Comparison of ENCODE assay signal across 10 mouse cellular contexts in the genomic region with DNA sequence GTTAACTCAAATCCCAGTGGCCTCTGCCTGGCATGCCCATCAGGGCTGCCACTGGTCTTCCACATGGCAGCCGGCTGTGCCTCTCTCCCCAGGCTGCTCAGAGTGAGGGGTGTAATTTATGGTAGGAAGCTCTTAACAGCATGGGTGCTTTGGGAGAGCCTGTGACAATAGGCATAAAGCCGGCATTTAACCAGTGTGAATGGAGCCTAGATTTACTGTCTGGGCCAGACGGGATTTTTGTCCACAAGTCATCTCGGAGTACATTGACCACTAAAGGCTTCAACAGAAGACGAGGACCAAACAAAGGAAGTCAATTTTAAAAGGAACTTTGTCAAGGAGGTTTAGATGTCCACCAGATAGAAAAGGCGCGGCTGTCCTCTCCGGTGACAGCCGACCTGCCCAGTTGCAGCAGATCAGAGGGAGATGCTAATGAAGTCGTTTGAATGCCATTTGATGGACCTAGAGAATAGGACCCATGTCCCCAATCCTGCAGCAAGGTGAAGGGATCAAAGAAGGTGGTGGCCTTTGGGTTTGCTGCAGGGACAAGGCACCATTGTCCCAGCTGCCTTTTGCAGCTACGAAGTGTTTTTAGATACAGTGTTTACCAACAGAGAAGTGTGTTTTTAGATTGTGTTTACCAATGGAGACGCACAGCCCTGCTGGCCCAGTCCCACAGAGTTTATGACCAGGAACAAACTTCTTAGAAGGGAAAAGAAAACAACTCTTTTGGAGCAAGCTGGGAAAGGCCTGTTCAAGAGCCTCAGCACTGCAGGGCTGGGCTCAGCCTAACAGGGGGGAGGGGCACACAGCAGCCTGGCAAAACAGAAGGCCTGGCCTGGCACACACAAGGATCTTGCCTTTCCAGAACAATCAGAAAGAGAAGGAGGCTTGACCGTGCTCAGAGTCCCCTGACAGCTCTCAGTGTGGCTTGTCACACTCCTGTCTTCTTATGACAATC. TPM values are rescaled to one million over a fixed set of nuclear protein-coding genes. Genes with fewer than 3 reads are reported as not detected.
DNase-seq lines count a peak whose midpoint lies in the region; ATAC-seq and TF ChIP-seq lines count a peak whose summit lies in the region.
"Had no signal": no experiment of that assay in that cellular context is flagged by ENCODE, and none has a peak within 500 bp of the region (broad histone marks: within the 10 kb centered on the region; RNA-seq: fewer than 3 reads in every experiment).

No protein-coding gene starts in this region.

- H3K4me2 ChIP-seq in hindbrain, embryonic 16.5 days (ENCODE audit: low read length): no peak overlapping the region
- no peak overlapping the region for H3K4me2 ChIP-seq in limb, embryonic 14.5 days (replicated peaks; ENCODE audit: low read depth, low read length, severe bottlenecking)
- H3K4me2 ChIP-seq: liver, embryonic 15.5 days had no signal

- 34% methylated on average over 13 of the region's 13 CpGs for WGBS in embryonic facial prominence, embryonic 10.5 days
- WGBS in hindbrain, embryonic 16.5 days: 17% methylated on average over 13 of the region's 13 CpGs
- 37% methylated on average over 13 of the region's 13 CpGs for WGBS in limb, embryonic 14.5 days

- intact Hi-C loops in gastrocnemius, postnatal 36 days (cut with DNase I): no loop called here

- H3K36me3 ChIP-seq in embryonic facial prominence, embryonic 10.5 days (replicated peaks): no peaks in the 10 kb centered on the region
- H3K36me3 ChIP-seq in hindbrain, embryonic 16.5 days (ENCODE audit: control insufficient read depth, insufficient read depth, low read length): no peaks in the 10 kb centered on the region
- no peaks in the 10 kb centered on the region for H3K36me3 ChIP-seq in limb, embryonic 14.5 days (ENCODE audit: control insufficient read depth, insufficient read depth, low read length)
- H3K36me3 ChIP-seq: liver, embryonic 15.5 days had no signal

- H3K4me1 ChIP-seq in embryonic facial prominence, embryonic 10.5 days: peaks cover 27% of the 10 kb centered on the region
- no peaks in the 10 kb centered on the region for H3K4me1 ChIP-seq in hindbrain, embryonic 16.5 days (ENCODE audit: control insufficient read depth, insufficient read depth, low read depth, low read length)
- H3K4me1 ChIP-seq in limb, embryonic 14.5 days (ENCODE audit: control insufficient read depth, insufficient read depth, low read length): peaks cover 11% of the 10 kb centered on the region
- H3K4me1 ChIP-seq: liver, embryonic 15.5 days had no signal

- peak; percentile 45; the same call in 1 of the 2 replicates for ATAC-seq in hindbrain, embryonic 16.5 days
- ATAC-seq in limb, embryonic 14.5 days (ENCODE audit: low FRiP score, low read depth): 0 out of 2 replicates have a peak, but pooled peaks have one; percentile 62
- no peak for ATAC-seq in frontal cortex, adult (ENCODE audit: low TSS enrichment)

- TF ChIP-seq POLR2A in limb, embryonic 14.5 days (IDR thresholded peaks at IDR 0.05; ENCODE audit: borderline replicate concordance, extremely low read depth, insufficient read depth, insufficient read length): no peak

- no peaks in the 10 kb centered on the region for H3K9me3 ChIP-seq in embryonic facial prominence, embryonic 10.5 days
- no peaks in the 10 kb centered on the region for H3K9me3 ChIP-seq in hindbrain, embryonic 16.5 days (ENCODE audit: control insufficient read depth, low read length)
- H3K9me3 ChIP-seq in limb, embryonic 14.5 days (ENCODE audit: control insufficient read depth, low read length): no peaks in the 10 kb centered on the region
- H3K9me3 ChIP-seq: liver, embryonic 15.5 days had no signal

- H3K9ac ChIP-seq in hindbrain, embryonic 16.5 days (ENCODE audit: low read depth, low read length): no peak overlapping the region
- H3K9ac ChIP-seq in limb, embryonic 14.5 days (ENCODE audit: low read depth, low read length, severe bottlenecking): no peak overlapping the region
- H3K9ac ChIP-seq: liver, embryonic 15.5 days had no signal

- DNase-seq in gastrocnemius, postnatal 10 days: peak; percentile 36
- DNase-seq in gastrocnemius, postnatal 36 days: no peak
- peak; percentile 61 for DNase-seq in embryonic facial prominence, embryonic 10.5 days (ENCODE audit: low spot score)
- DNase-seq in limb, embryonic 14.5 days (ENCODE audit: low spot score): peak; percentile 34
- DNase-seq in retina, embryonic 14.5 days (ENCODE audit: low spot score): peak; percentile 65
- DNase-seq in urinary bladder, postnatal 10 days (ENCODE audit: low spot score): no peak

- H3K4me3 ChIP-seq in embryonic facial prominence, embryonic 10.5 days: no peak overlapping the region
- no peak overlapping the region for H3K4me3 ChIP-seq in hindbrain, embryonic 16.5 days (ENCODE audit: low read length)
- no peak overlapping the region for H3K4me3 ChIP-seq in limb, embryonic 14.5 days (replicated peaks; ENCODE audit: low read length)
- H3K4me3 ChIP-seq: liver, embryonic 15.5 days had no signal

- H3K27ac ChIP-seq in embryonic facial prominence, embryonic 10.5 days (replicated peaks): peak overlapping the region; percentile 72
- H3K27ac ChIP-seq in hindbrain, embryonic 16.5 days (ENCODE audit: low read depth, low read length): no peak overlapping the region
- peak overlapping the region; percentile 72 for H3K27ac ChIP-seq in limb, embryonic 14.5 days (replicated peaks; ENCODE audit: low read depth, low read length)
- H3K27ac ChIP-seq: liver, embryonic 15.5 days had no signal

- H3K27me3 ChIP-seq in embryonic facial prominence, embryonic 10.5 days (replicated peaks; ENCODE audit: low read depth, poor library complexity, severe bottlenecking): peaks cover 19% of the 10 kb centered on the region
- no peaks in the 10 kb centered on the region for H3K27me3 ChIP-seq in hindbrain, embryonic 16.5 days (replicated peaks; ENCODE audit: control insufficient read depth, insufficient read depth, low read length)
- H3K27me3 ChIP-seq in limb, embryonic 14.5 days (ENCODE audit: control insufficient read depth, insufficient read depth, low read length): no peaks in the 10 kb centered on the region
- H3K27me3 ChIP-seq: liver, embryonic 15.5 days had no signal

RNA-seq across cellular contexts. Expression of a gene that starts 48.4 kb away (rescaled TPM):
- total RNA-seq in gastrocnemius, postnatal 10 days (2021): under 1 TPM in 1 of 2 experiments, not detected in 1; 0.61 TPM
- not detected for total RNA-seq in gastrocnemius, postnatal 36 days (2021)
- polyA plus RNA-seq in embryonic facial prominence, embryonic 10.5 days (2016; fragmentation: Nextera tagmentation; extraction: Ambion mirVana): 0.72 TPM in 1 of 2 replicates, not detected in the other
- not detected in 2 replicates for polyA plus RNA-seq in hindbrain, embryonic 16.5 days (2015; fragmentation: Nextera tagmentation; extraction: Ambion mirVana)
- 2.8 and 3.7 TPM in 2 replicates for polyA plus RNA-seq in limb, embryonic 14.5 days (2012; rRNA removed)
- polyA plus RNA-seq in limb, embryonic 14.5 days (2014; fragmentation: Nextera tagmentation; extraction: Ambion mirVana): 0.33 and 0.61 TPM in 2 replicates
- polyA plus RNA-seq: C2C12 had no signal

Comparison
In these comparisons a context has a peak if more than half of its experiments do, and no peak if none do; other contexts are left out.
1. DNase-seq: peak in gastrocnemius, postnatal 10 days (single experiment), embryonic facial prominence, embryonic 10.5 days (single experiment), limb, embryonic 14.5 days (single experiment) and retina, embryonic 14.5 days (single experiment); none in gastrocnemius, postnatal 36 days (0 of 2) and urinary bladder, postnatal 10 days (single experiment).